ENCODE assay signal across 13 mouse cellular contexts in the genomic region with DNA sequence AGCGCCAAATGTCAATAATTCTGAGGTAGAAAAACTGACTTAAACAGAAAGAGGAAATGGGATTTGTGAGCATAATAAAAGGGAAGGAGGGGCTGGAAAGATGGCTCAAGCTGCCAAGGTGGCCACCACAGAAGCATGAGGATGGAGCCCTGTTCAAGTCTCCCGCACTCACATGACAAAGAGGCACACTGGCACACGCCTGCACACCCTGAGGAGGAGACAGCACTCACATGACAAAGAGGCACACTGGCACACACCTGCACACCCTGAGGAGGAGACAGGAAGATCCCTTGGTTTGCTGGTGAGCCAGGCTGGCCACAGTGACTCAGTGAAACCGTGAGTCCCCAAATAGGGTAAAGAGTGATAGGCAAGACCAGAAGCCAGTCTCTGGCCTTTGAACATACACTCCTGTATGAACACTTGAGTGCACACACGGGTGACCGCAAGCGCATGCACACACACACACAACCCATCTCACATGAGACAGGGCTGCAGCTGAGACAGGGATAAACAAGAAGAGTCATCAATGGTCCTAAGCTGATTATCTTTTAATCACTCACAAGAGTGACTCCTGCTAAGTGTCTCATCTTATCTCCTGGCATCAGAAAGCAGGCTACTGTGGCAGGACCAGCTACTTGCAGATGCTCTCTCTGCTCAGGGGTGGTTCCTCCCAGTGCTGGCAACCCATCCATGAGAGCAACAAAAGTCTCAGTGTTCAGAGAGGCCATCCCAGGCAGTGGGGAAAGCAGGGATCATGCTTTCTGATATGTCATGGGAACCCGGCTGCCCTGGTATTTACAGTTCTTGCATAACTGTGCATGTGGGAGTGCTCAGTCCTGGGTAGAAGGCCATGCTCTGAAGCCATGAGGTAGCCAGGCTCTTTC. TPM values are rescaled to one million over a fixed set of nuclear protein-coding genes. Genes with fewer than 3 reads are reported as not detected.
A peak's percentile ranks its signal among the peaks of the same experiment; 100 is the strongest.
DNase-seq lines count a peak whose midpoint lies in the region; ATAC-seq lines count a peak whose summit lies in the region.
"Had no signal": no experiment of that assay in that cellular context is flagged by ENCODE, and none has a peak within 500 bp of the region (broad histone marks: within the 10 kb centered on the region; RNA-seq: fewer than 3 reads in every experiment).

No protein-coding gene starts in this region.

- peak overlapping the region; percentile 6; the same call in 1 of the 2 replicates for H3K27ac ChIP-seq in lung, embryonic 15.5 days
- H3K27ac ChIP-seq in brown adipose tissue, adult 24 weeks (replicated peaks; ENCODE audit: low read depth, low read length) = peak overlapping the region; percentile 39
- peak overlapping the region; percentile 68 for H3K27ac ChIP-seq in liver, embryonic 16.5 days (ENCODE audit: low read length)
- H3K27ac ChIP-seq in midbrain, embryonic 13.5 days = no peak overlapping the region
- H3K27ac ChIP-seq: limb, embryonic 12.5 days had no signal

- H3K9ac ChIP-seq in lung, embryonic 15.5 days = no peak overlapping the region
- H3K9ac ChIP-seq in liver, embryonic 16.5 days (ENCODE audit: low read depth, low read length) = no peak overlapping the region
- no peak overlapping the region for H3K9ac ChIP-seq in midbrain, embryonic 13.5 days (replicated peaks)
- H3K9ac ChIP-seq: limb, embryonic 12.5 days had no signal

- H3K36me3 ChIP-seq in lung, embryonic 15.5 days = no peaks in the 10 kb centered on the region
- H3K36me3 ChIP-seq in liver, embryonic 16.5 days (ENCODE audit: control insufficient read depth, insufficient read depth) = no peaks in the 10 kb centered on the region
- H3K36me3 ChIP-seq in midbrain, embryonic 13.5 days = no peaks in the 10 kb centered on the region
- H3K36me3 ChIP-seq: limb, embryonic 12.5 days had no signal

- H3K27me3 ChIP-seq in lung, embryonic 15.5 days = no peaks in the 10 kb centered on the region
- H3K27me3 ChIP-seq in liver, embryonic 16.5 days (ENCODE audit: control insufficient read depth, insufficient read depth, low read depth, low read length) = no peaks in the 10 kb centered on the region
- no peaks in the 10 kb centered on the region for H3K27me3 ChIP-seq in midbrain, embryonic 13.5 days
- H3K27me3 ChIP-seq: limb, embryonic 12.5 days had no signal

- intact Hi-C loops in gastrocnemius, postnatal 14 days (cut with DNase I; ENCODE audit: low total_unique reads) = no loop called here

- no peak overlapping the region for H3K4me3 ChIP-seq in lung, embryonic 15.5 days
- no peak overlapping the region for H3K4me3 ChIP-seq in brown adipose tissue, adult 24 weeks (ENCODE audit: insufficient read depth, low read depth, low read length)
- no peak overlapping the region for H3K4me3 ChIP-seq in liver, embryonic 16.5 days (ENCODE audit: low read depth, low read length)
- no peak overlapping the region for H3K4me3 ChIP-seq in midbrain, embryonic 13.5 days (replicated peaks)
- H3K4me3 ChIP-seq: limb, embryonic 12.5 days; myocyte had no signal

- no peak for DNase-seq in lung, postnatal 36 days
- peak; percentile 62 for DNase-seq in thymus, postnatal 14 days
- DNase-seq in gastrocnemius, postnatal 14 days = no peak
- DNase-seq in embryo, embryonic 9.5 days (ENCODE audit: extremely low spot score) = no peak
- DNase-seq: kidney, postnatal 4 days; right cerebral cortex, adult 18-20 months had no signal

- H3K4me2 ChIP-seq in lung, embryonic 15.5 days = no peak overlapping the region
- H3K4me2 ChIP-seq in liver, embryonic 16.5 days (ENCODE audit: low read depth, low read length) = no peak overlapping the region
- no peak overlapping the region for H3K4me2 ChIP-seq in midbrain, embryonic 13.5 days (replicated peaks)
- H3K4me2 ChIP-seq: limb, embryonic 12.5 days had no signal

- WGBS in lung, embryonic 15.5 days = 71% methylated on average over 8 of the region's 8 CpGs
- WGBS in liver, embryonic 16.5 days (ENCODE audit: insufficient replicate concordance) = 48% methylated on average over 8 of the region's 8 CpGs
- WGBS in midbrain, embryonic 13.5 days = 84% methylated on average over 8 of the region's 8 CpGs

- H3K9me3 ChIP-seq in lung, embryonic 15.5 days = no peaks in the 10 kb centered on the region
- H3K9me3 ChIP-seq in liver, embryonic 16.5 days (replicated peaks; ENCODE audit: control insufficient read depth, low read length) = no peaks in the 10 kb centered on the region
- H3K9me3 ChIP-seq in midbrain, embryonic 13.5 days = no peaks in the 10 kb centered on the region
- H3K9me3 ChIP-seq: limb, embryonic 12.5 days had no signal

- peaks cover 16% of the 10 kb centered on the region; the same call in 1 of the 2 replicates for H3K4me1 ChIP-seq in lung, embryonic 15.5 days
- peaks cover 3% of the 10 kb centered on the region; the same call in 1 of the 2 replicates for H3K4me1 ChIP-seq in brown adipose tissue, adult 24 weeks (ENCODE audit: control insufficient read depth, insufficient read depth, insufficient read length, low read length)
- peaks cover 22% of the 10 kb centered on the region for H3K4me1 ChIP-seq in liver, embryonic 16.5 days (ENCODE audit: control insufficient read depth, low read depth, low read length)
- H3K4me1 ChIP-seq in midbrain, embryonic 13.5 days (replicated peaks) = no peaks in the 10 kb centered on the region
- H3K4me1 ChIP-seq: limb, embryonic 12.5 days had no signal

- ATAC-seq in lung, embryonic 15.5 days (ENCODE audit: borderline replicate concordance, extremely low read depth, low FRiP score, low TSS enrichment) = no peak
- ATAC-seq in liver, embryonic 16.5 days (ENCODE audit: low read depth) = peak; percentile 73
- no peak for ATAC-seq in midbrain, embryonic 13.5 days
- ATAC-seq: forebrain, embryonic 16.5 days had no signal

RNA-seq across cellular contexts. Expression of gene Xbp1, which starts 11.0 kb away (rescaled TPM):
- polyA plus RNA-seq in lung, embryonic 15.5 days (2015; fragmentation: Nextera tagmentation; extraction: Ambion mirVana) = 211 and 229 TPM in 2 replicates
- polyA plus RNA-seq in brown adipose tissue, adult 24 weeks (2012; ENCODE audit: insufficient read depth, insufficient read length, missing spikeins) = 47.1 and 80.4 TPM in 2 replicates
- 105 and 116 TPM in 2 replicates for polyA plus RNA-seq in liver, embryonic 16.5 days (2015; fragmentation: Nextera tagmentation; extraction: Ambion mirVana)
- total RNA-seq in gastrocnemius, postnatal 14 days (2021) = 10 to 100 TPM; 42.7 to 47.5 TPM
- 106 and 118 TPM in 2 replicates for polyA plus RNA-seq in midbrain, embryonic 13.5 days (2015; fragmentation: Nextera tagmentation; extraction: Ambion mirVana)

RNA-seq across cellular contexts. Expression of gene Ccdc117, which starts 32.5 kb away (rescaled TPM):
- polyA plus RNA-seq in lung, embryonic 15.5 days (2015; fragmentation: Nextera tagmentation; extraction: Ambion mirVana) = 20.8 and 22.3 TPM in 2 replicates
- 6.7 and 15.8 TPM in 2 replicates for polyA plus RNA-seq in brown adipose tissue, adult 24 weeks (2012; ENCODE audit: insufficient read depth, insufficient read length, missing spikeins)
- polyA plus RNA-seq in liver, embryonic 16.5 days (2015; fragmentation: Nextera tagmentation; extraction: Ambion mirVana) = 6.8 and 7.5 TPM in 2 replicates
- total RNA-seq in gastrocnemius, postnatal 14 days (2021) = 10 to 100 TPM; 11.0 to 11.1 TPM
- 13.3 and 15.3 TPM in 2 replicates for polyA plus RNA-seq in midbrain, embryonic 13.5 days (2015; fragmentation: Nextera tagmentation; extraction: Ambion mirVana)
